Mouse (Mus musculus): Measurements from ENCODE around the gene Zfp319. TPM values are rescaled to one million over a fixed set of nuclear protein-coding genes. Genes with fewer than 3 reads are reported as not detected.

The Zfp319 gene
- polyA plus RNA-seq, 1 experiment from 2014 or later: 11.1 TPM

GRCm38 (mm10) chr8:95346643-95347545, 15.1 kb upstream of the Zfp319 start:
- ATAC-seq (ENCODE audit: low FRiP score, low read depth): peak; percentile 28; the same call in 1 of the 2 replicates

GRCm38 (mm10) chr8:95344668-95345067, 12.9 kb upstream of the Zfp319 start:
- Histone ChIP-seq H3K9me3 (no peaks in the 10 kb centered on the region), H3K4me2 (replicated peaks) (no peak overlapping the region), H3K27ac (no peak overlapping the region), H3K4me1 (peaks cover 17% of the 10 kb centered on the region), H3K27me3 (peaks cover 9% of the 10 kb centered on the region), H3K36me3 (peaks cover 62% of the 10 kb centered on the region), H3K4me3 (no peak overlapping the region), H3K9ac (no peak overlapping the region)
- WGBS: 73% methylated on average over 6 of the region's 6 CpGs
- ATAC-seq (ENCODE audit: low FRiP score, low read depth): no peak

More at GRCm38 (mm10) chr8:95346643-95347545, 15.1 kb upstream of the Zfp319 start:
- 13% methylated on average over 8 of the region's 8 CpGs for WGBS
- Histone ChIP-seq H3K4me1 (peaks cover 26% of the 10 kb centered on the region), H3K27me3 (peaks cover 27% of the 10 kb centered on the region), H3K27ac (no peak overlapping the region), H3K4me2 (replicated peaks) (no peak overlapping the region), H3K9me3 (no peaks in the 10 kb centered on the region), H3K4me3 (no peak overlapping the region), H3K36me3 (peaks cover 41% of the 10 kb centered on the region), H3K9ac (no peak overlapping the region)

GRCm38 (mm10) chr8:95341721-95342120, 10.0 kb upstream of the Zfp319 start:
- H3K27ac ChIP-seq: no peak overlapping the region
- no peaks in the 10 kb centered on the region for H3K9me3 ChIP-seq
- H3K4me2 ChIP-seq (replicated peaks): no peak overlapping the region
- H3K36me3 ChIP-seq: peaks cover 84% of the 10 kb centered on the region
- no peaks in the 10 kb centered on the region for H3K27me3 ChIP-seq
- 73% methylated on average over 5 of the region's 5 CpGs for WGBS
- H3K4me3 ChIP-seq: no peak overlapping the region
- H3K9ac ChIP-seq: no peak overlapping the region
- no peak for ATAC-seq (ENCODE audit: low FRiP score, low read depth)
- H3K4me1 ChIP-seq: peaks cover under 1% of the 10 kb centered on the region; the same call in 1 of the 2 replicates

- Histone ChIP-seq H3K27me3 (no peaks in the 10 kb centered on the region), H3K27ac (no peak overlapping the region), H3K4me3 (no peak overlapping the region), H3K9ac (no peak overlapping the region), H3K4me2 (replicated peaks) (no peak overlapping the region), H3K36me3 (peaks cover 55% of the 10 kb centered on the region), H3K9me3 (no peaks in the 10 kb centered on the region), H3K4me1 (0 out of 2 replicates have a peak, but pooled peaks cover 5% of the 10 kb centered on the region)
- no peak for ATAC-seq (ENCODE audit: low FRiP score, low read depth)
Measured at GRCm38 (mm10) chr8:95336363-95336762, 4.6 kb upstream of the Zfp319 start.

- Histone ChIP-seq H3K27ac (no peak overlapping the region), H3K4me3 (no peak overlapping the region), H3K36me3 (peaks cover 49% of the 10 kb centered on the region), H3K9ac (no peak overlapping the region), H3K4me2 (replicated peaks) (no peak overlapping the region), H3K4me1 (peaks cover 8% of the 10 kb centered on the region), H3K27me3 (no peaks in the 10 kb centered on the region), H3K9me3 (no peaks in the 10 kb centered on the region)
- no peak for ATAC-seq (ENCODE audit: low FRiP score, low read depth)
- 85% methylated on average over 1 of the region's 1 CpGs for WGBS
Measured at GRCm38 (mm10) chr8:95335706-95336105, 4.0 kb upstream of the Zfp319 start.

- WGBS: 26% methylated on average over 21 of the region's 21 CpGs
- Histone ChIP-seq H3K27me3 (no peaks in the 10 kb centered on the region), H3K4me2 (replicated peaks) (peak overlapping the region; percentile 84), H3K9me3 (no peaks in the 10 kb centered on the region), H3K9ac (peak overlapping the region; percentile 94), H3K36me3 (peaks cover 45% of the 10 kb centered on the region), H3K4me1 (peaks cover 22% of the 10 kb centered on the region), H3K27ac (peak overlapping the region; percentile 95), H3K4me3 (peak overlapping the region; percentile 91)
- no peak for ATAC-seq (ENCODE audit: low FRiP score, low read depth)
Measured at GRCm38 (mm10) chr8:95332437-95333199, 868 bp upstream of the Zfp319 start.

- H3K4me1 ChIP-seq: peaks cover 26% of the 10 kb centered on the region
- no peaks in the 10 kb centered on the region for H3K27me3 ChIP-seq
- under 1% methylated on average over 38 of the region's 38 CpGs for WGBS
- H3K27ac ChIP-seq: peak overlapping the region; percentile 95
- H3K9me3 ChIP-seq: no peaks in the 10 kb centered on the region
- peak; percentile 24 for ATAC-seq (ENCODE audit: low FRiP score, low read depth)
- H3K4me2 ChIP-seq (replicated peaks): peak overlapping the region; percentile 84
- H3K36me3 ChIP-seq: peaks cover 50% of the 10 kb centered on the region
- H3K4me3 ChIP-seq: peak overlapping the region; percentile 91
- peak overlapping the region; percentile 94 for H3K9ac ChIP-seq
Measured at GRCm38 (mm10) chr8:95331156-95331719, 512 bp downstream of the Zfp319 start.

- Histone ChIP-seq H3K27ac (no peak overlapping the region), H3K27me3 (no peaks in the 10 kb centered on the region), H3K4me1 (peaks cover 26% of the 10 kb centered on the region), H3K36me3 (peaks cover 58% of the 10 kb centered on the region), H3K9me3 (no peaks in the 10 kb centered on the region), H3K9ac (peak overlapping the region; percentile 94), H3K4me2 (replicated peaks) (peak overlapping the region; percentile 84), H3K4me3 (peak overlapping the region; percentile 91)
- no peak for ATAC-seq (ENCODE audit: low FRiP score, low read depth)
- WGBS: 77% methylated on average over 1 of the region's 1 CpGs
Measured at GRCm38 (mm10) chr8:95330367-95330766, 1.4 kb downstream of the Zfp319 start.

- WGBS: 88% methylated on average over 46 of the region's 46 CpGs
- no peak overlapping the region for H3K27ac ChIP-seq
- 0 out of 2 replicates have a peak overlapping the region, but pooled peaks have one; percentile 26 for H3K9ac ChIP-seq
- H3K4me3 ChIP-seq: no peak overlapping the region
- 0 out of 2 replicates have a peak, but pooled peaks cover 3% of the 10 kb centered on the region for H3K27me3 ChIP-seq
- H3K9me3 ChIP-seq: no peaks in the 10 kb centered on the region
- H3K36me3 ChIP-seq: peaks cover 62% of the 10 kb centered on the region
- H3K4me1 ChIP-seq: peaks cover 35% of the 10 kb centered on the region
- no peak overlapping the region for H3K4me2 ChIP-seq (replicated peaks)
- no peak for ATAC-seq (ENCODE audit: low FRiP score, low read depth)
Measured at GRCm38 (mm10) chr8:95327866-95328465, 3.8 kb downstream of the Zfp319 start.

GRCm38 (mm10) chr8:95326822-95327221, 4.9 kb downstream of the Zfp319 start:
- no peaks in the 10 kb centered on the region for H3K9me3 ChIP-seq
- 88% methylated on average over 5 of the region's 5 CpGs for WGBS
- H3K4me3 ChIP-seq: no peak overlapping the region
- no peak overlapping the region for H3K4me2 ChIP-seq (replicated peaks)
- peaks cover 38% of the 10 kb centered on the region for H3K4me1 ChIP-seq
- H3K36me3 ChIP-seq: peaks cover 62% of the 10 kb centered on the region
- 0 out of 2 replicates have a peak, but pooled peaks cover 3% of the 10 kb centered on the region for H3K27me3 ChIP-seq
- no peak overlapping the region for H3K9ac ChIP-seq
- H3K27ac ChIP-seq: no peak overlapping the region
- ATAC-seq (ENCODE audit: low FRiP score, low read depth): no peak

- Histone ChIP-seq H3K9ac (no peak overlapping the region), H3K27ac (no peak overlapping the region), H3K9me3 (no peaks in the 10 kb centered on the region), H3K4me1 (peaks cover 42% of the 10 kb centered on the region), H3K4me3 (no peak overlapping the region), H3K4me2 (replicated peaks) (no peak overlapping the region), H3K36me3 (peaks cover 60% of the 10 kb centered on the region), H3K27me3 (peaks cover 8% of the 10 kb centered on the region)
- no peak for ATAC-seq (ENCODE audit: low FRiP score, low read depth)
- 72% methylated on average over 5 of the region's 5 CpGs for WGBS
Measured at GRCm38 (mm10) chr8:95324646-95325045, 7.1 kb downstream of the Zfp319 start.
